Mouse (Mus musculus): ENCODE data around the gene Cdc42bpa.

Gene Cdc42bpa

DNA sequence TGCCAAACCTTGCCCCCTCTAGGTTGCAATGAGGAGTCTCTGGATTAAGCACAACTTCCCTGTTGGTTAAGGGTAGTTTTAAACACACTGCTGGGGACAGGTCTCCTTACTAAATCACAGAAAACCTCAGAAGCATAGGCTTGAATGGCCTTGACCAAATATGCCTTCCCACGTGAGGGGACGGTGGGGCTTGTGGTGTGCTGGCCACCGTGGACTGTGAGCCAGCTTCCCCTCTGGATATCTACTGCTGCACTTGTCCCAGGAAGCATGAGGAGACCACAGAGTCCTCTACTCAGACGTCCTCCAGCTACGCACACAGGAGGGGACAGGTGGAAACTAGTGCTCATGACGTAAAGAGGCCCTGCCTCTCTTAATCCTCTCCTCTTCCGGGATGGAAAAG is 202.7 kb downstream of the Cdc42bpa start:
- ATAC-seq (ENCODE audit: low TSS enrichment) = no peak

DNA sequence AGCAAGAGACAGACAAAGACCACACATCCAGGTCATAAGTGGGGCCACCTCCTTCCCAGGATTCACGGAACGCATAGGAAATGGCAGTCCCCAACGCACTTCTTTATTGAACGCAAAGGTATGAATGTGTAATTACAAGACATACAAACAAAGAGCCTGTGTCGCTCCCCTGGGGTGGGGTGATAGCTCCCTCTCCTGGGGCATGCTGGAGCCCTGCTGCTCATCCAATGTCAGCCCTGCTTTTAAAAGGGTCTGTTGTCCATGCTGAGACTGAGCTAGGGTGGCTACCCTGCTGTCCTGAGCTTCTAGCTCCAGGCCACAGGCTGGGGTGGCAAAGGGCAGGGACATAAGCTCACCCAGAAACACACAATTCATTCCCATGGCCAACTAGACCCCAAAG is 206.3 kb downstream of the Cdc42bpa start:
- ATAC-seq (ENCODE audit: low TSS enrichment) = no peak

DNA sequence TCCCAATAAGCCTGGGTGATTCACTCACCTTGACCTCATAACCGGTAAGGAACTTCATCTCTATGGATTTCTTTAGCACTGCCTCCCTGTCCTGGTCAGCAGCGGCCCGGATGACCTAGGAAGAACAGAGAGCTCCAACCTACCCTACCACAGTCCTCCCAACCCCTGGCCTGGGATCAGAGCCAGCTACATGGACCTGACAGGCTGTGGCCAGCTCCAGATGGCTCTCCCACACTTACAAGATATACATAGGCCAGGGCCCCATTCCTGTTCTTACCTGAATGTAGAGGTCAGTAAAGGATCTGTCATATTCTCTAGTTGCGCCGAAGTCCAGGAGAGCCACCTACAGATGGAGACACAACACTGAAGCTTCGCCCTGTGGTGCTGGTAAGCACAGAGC is 208.0 kb downstream of the Cdc42bpa start:
- ATAC-seq (ENCODE audit: low TSS enrichment) = 0 out of 2 replicates have a peak, but pooled peaks have one; percentile 11

DNA sequence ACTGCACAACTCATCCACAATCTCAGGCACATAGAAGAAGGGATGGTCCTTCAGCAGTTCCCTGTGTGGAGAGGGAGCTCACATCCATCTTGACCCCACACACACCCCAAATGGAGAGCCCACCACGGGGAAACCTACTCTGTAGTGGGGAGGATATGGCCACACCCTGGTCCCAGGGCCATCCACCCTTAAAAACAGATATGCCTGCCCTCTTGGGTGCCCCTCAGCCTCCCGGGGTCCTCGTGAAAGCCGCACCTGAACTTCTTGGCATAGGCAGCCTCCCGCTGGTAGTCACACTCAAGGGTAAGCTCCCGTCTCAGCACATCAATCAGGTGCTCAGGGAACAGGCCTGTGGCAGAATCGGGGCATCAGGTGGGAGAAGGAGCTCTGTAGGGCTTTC is 208.9 kb downstream of the Cdc42bpa start:
- ATAC-seq (ENCODE audit: low TSS enrichment) = no peak

DNA sequence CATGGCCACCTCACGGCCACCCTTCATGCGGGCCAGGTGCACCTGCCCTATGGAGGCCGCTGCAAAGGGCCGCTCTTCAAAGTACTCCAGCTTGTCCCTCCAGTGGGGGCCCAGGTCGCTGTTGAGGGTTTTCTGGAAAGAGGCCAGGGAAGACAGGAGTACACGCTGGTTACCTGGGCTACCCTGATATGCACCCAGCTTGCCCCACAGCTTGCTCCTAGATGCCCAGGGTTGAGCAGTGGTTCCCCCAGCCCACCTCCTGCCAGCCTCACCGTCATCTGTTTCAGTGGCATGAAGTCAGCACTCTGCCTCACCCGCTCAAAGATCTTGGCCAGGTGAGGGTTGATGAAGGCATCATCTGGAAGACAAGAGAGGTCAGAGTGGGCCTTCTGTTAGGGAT is 209.8 kb downstream of the Cdc42bpa start:
- ATAC-seq (ENCODE audit: low TSS enrichment) = no peak

DNA sequence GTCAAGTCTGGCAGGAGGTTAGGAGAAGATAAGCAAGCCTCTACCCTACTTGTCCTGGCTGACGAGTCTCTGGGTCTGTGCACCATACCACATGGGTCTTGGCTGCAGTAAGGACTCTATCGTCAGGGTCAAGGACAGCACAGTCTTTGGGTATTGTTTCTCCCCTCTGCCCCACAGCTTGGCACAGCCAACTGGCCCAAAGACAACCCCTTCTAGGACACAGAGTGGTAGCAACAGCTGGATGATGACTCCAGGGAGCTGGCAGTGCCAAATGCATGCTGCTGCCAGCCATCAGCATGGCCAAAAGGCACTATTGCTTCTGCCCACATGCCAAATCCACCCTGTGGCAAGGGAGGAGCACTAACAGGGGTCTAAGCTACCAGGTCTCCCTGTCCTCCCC is 211.6 kb downstream of the Cdc42bpa start:
- ATAC-seq (ENCODE audit: low TSS enrichment) = 0 out of 2 replicates have a peak, but pooled peaks have one; percentile 1

DNA sequence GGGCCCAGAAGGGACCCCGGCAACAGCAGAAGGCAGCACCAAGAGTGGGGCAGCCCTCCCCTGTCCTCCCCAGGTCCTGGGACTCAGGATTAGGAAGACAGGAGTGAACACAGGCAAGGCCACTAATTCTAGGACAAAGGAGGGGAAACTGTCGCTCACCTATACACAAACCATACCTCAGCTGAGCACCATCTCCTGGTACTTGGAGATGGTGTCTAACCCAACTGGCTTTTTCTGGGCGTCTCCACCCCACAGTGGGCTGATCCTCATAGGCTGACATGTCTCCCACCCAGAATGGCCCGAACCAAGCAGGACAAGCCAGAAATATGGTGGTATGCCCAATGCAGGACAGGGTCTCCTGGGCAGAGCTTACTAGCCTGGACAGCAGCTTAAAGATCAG is 212.3 kb downstream of the Cdc42bpa start:
- no peak for ATAC-seq (ENCODE audit: low TSS enrichment)

DNA sequence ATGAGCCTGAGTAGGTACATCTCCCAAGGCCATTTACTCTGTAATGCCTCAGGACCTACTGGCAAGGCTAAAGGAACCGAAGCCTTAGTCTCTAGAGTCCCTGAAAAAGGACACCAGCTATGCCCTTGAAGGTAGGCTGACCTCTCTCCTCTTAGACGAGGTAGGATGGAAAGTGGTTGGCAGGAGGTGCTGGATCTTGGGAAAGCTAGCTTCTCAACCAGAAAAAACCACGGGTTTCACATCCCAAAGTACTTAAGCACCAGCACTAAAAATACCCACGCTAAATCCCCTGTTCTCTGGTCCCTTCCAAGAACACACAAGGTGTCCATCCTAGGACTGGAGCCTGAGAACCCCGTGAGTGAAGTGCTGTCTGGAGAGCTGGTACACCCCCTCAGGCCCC is 212.7 kb downstream of the Cdc42bpa start:
- no peak for ATAC-seq (ENCODE audit: low TSS enrichment)

DNA sequence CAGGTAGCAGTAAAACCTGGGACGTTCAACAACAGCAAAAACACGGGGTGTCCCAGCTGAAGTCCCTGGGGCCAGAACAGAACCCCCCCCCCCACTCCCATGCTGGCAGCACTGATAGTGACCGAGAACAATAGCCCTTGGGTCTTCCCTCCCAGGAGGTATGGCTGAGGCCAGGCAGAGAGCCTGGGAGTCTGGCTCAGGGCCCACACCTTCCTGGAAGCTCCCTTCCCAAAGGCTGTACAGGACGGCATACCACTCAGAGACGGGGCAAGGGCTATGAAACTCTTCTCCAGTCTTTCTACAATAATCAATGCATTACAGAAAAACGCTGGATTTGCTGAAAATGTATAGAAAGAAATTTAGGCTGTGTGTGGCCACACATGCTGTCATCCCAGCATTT is 214.4 kb downstream of the Cdc42bpa start:
- ATAC-seq (ENCODE audit: low TSS enrichment) = no peak

DNA sequence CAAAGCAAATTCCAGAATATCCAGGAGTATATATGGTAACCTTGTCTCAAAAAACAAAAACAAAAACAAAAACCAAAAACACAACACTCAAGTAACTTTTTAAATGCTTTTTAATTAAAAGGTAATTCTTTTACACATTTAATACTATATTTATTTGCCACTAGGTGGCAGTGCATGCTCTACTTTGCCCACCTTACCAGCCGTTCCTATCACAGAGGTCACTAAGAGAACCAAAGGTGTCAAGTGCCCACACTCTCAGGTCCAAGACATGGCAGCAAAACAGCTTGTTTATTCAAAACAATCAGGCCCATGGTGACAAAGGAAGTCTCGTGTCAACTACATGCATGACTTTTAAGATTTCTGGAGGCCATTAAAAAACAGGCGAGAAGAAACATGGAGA is 214.9 kb downstream of the Cdc42bpa start:
- no peak for ATAC-seq (ENCODE audit: low TSS enrichment)

DNA sequence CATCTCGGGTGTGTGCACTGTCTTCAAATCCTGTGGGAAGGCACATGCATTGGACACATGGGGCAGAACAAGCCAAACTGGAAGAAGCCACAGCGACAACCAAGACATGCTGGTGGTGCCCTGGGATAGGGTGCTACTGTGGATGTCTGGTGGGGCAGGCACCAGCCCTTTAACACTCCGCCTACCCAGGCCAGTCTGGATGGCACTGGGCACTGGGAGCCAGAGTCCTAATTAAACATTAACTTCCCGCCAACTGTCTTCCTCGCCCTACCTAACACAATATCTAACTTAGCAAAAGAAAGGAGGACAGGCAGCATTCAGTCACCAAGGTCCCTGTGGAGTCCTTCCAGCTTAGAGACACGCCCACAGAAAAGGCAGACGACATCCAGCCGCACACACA is 215.4 kb downstream of the Cdc42bpa start:
- no peak for ATAC-seq (ENCODE audit: low TSS enrichment)

DNA sequence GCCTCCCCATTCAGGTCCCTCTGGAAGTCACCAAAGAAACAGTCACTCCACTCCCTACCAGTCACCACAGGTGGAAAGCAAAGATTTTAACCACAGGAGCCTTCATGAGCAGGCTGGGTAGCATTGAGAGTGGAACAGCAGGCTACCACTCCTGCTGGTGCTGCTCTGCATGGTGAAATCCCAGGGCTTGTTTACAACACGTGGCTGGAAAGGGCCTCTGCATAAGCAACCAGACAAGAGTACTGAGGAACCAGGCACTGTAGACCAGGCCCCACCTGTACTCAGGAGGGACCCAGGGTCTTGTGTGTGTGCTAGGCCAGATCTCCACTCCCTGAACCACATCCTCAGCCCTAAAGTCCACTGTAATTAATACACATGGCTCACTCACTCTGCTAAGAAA is 216.5 kb downstream of the Cdc42bpa start:
- ATAC-seq (ENCODE audit: low TSS enrichment) = no peak

DNA sequence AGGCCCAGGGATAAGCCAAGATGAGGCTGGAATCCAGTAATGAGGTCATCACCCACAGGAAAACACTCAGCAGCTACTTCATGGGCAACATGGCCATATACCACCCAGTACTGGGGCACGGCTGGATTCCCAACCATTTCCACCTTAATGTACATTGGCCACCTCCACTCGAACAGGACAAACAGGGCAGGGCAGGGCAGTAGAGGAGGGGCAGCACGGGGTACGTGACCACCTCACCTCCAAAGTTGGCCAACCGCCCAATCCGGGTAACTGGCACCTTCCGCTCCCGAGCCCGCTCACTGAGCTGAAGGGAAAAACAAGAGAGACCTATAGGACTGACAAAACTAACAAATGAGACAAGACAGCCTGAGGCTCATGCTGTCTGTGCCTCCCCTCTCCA is 218.1 kb downstream of the Cdc42bpa start:
- ATAC-seq (ENCODE audit: low TSS enrichment) = no peak

DNA sequence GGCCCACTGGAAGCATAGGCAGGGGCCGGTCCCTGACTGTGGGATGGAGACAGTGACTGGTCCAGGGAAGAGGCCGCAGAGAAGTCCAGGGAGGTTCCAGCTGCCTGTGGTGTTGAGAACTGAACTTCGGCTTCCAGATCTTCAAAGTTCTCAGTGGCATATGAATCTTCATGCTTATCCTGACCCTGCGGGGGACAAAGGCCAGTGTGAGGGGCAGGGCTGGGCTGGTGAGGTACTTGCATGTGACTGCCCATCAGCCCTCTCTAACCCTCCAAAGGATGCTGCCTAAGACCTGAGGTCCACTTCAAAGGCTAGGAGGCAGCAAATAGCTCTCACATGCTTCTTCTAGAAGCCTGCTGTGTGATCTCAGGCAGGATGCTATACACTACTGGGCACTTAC is 218.8 kb downstream of the Cdc42bpa start:
- no peak for ATAC-seq (ENCODE audit: low TSS enrichment)

DNA sequence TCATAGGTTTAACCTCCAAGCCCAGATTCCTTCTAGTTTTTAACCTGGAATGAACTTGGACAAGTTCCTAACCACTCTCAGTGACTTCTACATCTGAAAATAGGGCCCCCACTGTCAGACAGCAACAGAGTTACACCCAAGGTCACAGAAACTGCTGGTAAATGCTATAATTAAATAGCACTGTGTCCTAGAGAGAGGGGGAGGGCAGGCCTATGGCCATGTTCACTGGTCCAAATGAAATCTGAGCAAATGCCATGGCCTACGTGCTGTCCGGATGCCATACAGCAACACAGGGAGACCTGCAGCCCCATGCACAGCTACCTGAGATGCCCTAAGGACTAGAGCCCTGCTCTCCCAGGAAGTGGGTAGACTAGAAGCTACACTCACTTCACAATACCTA is 219.6 kb downstream of the Cdc42bpa start:
- no peak for ATAC-seq (ENCODE audit: low TSS enrichment)

DNA sequence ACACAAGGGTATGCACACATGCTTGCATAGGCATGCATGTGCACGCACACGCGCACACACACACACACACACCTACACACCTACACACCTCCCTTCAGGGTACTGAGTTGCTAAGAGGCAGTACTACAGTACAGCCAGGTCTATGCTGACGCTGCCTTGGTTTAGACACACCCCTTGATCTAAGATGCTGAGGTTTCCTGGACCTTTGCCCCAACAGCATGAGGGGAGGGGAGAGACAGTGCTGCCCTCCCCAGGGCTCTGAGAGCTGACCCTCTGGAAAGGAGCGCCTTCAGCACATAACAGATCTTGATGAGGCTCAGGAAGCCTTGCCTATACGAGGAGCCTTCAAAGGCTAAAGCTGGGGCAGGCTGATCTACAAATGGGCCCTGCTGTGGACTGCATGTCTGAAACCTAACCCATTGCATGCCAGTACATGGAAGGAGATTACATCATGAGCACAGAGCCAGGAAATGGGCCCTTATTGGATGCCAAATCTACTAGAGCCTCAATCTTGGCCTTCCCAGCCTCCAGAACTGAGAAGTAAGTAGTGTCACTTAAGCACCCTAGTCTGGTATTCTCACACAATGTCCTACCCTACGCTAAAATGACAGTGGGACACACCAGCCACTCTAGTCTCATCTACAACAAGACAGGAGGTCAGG is 221.2 kb downstream of the Cdc42bpa start:
- ATAC-seq (ENCODE audit: low TSS enrichment) = no peak

DNA sequence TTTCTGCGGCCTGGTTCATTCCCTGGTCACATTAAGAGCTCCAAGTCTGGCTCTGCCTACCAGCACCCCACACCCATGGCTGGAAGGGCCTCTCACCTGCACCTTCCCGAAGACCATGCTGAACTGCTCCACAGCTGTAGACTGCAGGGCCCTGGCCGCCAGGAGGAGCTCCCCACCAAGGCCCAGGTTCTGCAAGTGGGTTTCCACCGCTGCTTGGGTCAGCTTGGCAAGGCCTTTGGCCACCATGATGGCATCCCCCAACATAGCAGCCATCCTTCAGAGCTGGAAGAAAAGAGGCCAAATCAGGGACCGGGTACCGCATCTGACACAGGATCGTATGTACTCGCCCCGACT is 221.7 kb downstream of the Cdc42bpa start:
- no peak for ATAC-seq (ENCODE audit: low TSS enrichment)

DNA sequence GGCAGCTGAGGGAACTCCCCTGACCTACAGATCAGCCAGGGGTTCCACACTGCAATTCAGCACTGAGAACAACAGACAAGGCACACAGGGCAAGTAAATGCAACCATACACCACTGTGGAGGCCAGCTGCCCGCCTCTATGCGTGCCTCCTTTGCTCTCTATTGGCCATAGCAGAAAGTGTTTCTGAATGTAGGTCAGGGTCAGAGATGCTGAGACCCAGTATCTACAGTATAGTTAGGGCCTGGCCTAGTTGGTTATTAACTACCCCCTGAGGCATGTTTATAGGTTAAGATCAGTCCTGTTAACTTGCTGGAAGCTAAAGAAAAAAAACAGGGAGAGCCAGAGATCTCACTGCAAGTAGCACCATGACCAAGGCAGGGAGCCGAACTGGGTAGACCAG is 222.5 kb downstream of the Cdc42bpa start:
- ATAC-seq (ENCODE audit: low TSS enrichment) = no peak

DNA sequence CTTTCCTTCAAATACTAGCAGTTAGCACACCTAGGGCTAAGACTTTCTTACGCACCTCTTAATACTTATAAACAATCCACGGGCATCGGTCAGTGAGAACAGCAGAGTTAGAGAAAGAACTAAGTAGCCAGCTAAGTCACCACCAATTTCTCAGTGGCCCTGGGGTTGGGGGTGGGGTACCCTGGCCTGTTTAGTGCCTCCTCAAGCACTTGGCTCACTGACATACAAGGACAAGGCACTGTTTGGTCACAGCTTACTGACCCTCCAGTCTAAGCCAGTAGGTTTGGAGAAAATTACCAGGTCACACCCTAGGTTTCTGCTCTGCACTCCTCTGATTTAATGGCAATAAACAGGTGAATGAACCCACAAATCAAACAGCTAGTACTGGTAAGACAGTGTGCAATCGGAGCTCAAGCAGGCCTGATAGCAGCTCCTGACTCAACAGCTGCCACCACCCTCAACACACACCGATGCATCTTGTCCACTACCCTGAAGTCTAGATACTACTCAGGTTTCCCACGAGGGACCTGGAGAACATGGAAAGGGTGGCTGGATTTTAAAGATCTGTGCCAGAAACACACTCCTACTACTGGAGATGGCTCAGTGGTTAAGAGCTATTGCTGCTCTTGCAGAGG is 223.4 kb downstream of the Cdc42bpa start:
- ATAC-seq (ENCODE audit: low TSS enrichment) = no peak

DNA sequence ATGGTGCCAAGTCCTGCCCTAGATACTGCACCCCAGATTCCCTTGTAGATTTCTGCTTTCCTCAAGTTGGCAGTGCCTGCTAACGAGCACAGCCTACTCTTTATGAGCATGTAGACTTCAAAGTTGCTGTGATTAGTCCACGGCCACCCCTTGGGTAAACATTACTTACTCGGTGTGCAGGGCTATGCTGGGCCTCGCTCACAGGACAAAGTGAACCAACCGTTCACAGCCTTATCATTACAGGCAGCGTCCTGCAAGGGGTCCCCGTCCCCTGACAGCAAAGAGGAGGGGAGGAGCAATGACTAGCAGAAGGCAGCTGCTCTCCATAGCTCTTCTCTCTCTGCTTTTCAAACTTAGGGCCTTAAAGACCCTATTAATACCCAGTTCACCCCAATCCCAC is 224.5 kb downstream of the Cdc42bpa start:
- no peak for ATAC-seq (ENCODE audit: low TSS enrichment)

DNA sequence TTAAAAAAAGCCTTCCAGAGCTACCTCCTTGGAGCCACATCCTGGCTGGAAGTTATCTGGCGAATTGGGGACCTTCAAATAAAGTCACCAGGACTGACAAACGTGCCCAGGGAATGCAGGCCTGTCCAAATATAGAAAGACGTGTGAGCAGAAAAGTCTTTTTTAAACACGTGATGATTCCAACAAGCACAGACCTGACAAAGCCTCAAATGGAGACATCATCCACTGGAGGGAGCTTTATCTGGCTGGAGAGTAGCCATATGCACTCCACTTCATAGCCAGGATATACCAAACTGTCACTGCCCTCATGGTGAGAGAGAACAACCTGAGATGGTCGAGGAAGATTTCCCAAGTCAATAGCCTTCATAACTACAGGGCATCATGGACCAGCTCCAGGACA is 225.6 kb downstream of the Cdc42bpa start:
- ATAC-seq (ENCODE audit: low TSS enrichment) = peak; percentile 55; the same call in 1 of the 2 replicates

DNA sequence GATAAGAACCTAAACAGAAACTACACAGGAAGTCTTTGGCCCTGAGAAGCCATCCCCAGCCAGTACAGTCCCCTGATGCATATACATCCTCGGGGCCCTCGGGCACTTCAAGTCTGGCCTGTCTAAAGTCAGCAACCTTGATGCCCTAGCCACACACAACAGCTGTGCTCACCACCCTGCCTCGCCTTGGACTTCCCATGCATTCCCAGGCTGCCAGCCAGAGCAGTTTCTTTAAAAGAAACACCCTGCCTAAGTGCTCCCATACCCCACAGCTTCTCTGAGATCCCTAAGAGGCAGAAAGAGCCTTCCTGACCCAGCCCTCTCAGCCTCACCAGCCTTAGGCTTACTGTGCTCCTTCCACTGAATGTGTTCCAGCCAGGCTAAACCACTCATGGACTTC is 226.1 kb downstream of the Cdc42bpa start:
- ATAC-seq (ENCODE audit: low TSS enrichment) = no peak

DNA sequence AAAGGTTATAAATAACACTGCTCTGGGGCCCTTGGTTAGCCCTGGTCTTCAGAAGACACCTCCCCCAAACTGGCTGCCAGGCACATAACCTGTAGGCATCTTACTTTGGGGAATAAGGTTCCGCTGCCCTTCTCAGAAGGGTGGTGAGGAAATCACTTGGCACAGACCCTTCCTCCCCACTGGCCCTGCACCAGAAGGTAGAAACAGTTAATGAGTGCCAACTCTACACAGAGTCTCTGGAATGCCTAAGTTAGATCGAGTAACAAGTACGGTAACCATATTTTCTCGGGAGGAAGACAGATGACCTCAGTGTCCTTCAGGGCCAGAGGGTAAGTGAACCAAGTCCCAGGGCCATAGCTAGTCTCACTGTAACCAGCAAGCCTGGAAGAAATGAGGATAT is 228.7 kb downstream of the Cdc42bpa start:
- ATAC-seq (ENCODE audit: low TSS enrichment) = no peak

DNA sequence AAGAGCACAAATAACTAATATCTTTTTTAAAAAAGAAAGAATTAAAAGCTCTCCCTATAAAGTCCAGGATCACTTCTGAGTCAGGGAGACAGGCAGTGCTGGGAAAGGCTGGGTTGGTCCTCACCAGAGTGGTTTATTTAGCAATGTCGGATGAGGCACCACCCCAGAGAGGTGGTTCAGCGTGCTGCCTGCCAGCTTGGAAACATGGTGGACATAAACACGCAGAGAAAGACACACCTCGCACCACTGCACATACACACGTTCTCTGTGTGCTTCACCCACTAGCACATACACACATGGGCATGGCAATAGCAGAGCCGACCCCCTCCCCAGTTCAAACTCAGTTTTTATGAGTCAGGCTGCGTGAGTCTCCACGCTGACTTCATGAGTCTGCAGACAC is 230.8 kb downstream of the Cdc42bpa start:
- ATAC-seq (ENCODE audit: low TSS enrichment) = no peak
